Mouse (Mus musculus): Measurements from ENCODE around the gene Sim1. TPM values are rescaled to one million over a fixed set of nuclear protein-coding genes. Genes with fewer than 3 reads are reported as not detected.

Sim1 gene
- polyA plus RNA-seq (2014; fragmentation: Illumina TruSeq; extraction: RNeasy Lipid Tissue Mini Kit (QIAGEN cat#74804); ENCODE audit: low read depth, low replicate concordance), result 0.03 TPM

DNA sequence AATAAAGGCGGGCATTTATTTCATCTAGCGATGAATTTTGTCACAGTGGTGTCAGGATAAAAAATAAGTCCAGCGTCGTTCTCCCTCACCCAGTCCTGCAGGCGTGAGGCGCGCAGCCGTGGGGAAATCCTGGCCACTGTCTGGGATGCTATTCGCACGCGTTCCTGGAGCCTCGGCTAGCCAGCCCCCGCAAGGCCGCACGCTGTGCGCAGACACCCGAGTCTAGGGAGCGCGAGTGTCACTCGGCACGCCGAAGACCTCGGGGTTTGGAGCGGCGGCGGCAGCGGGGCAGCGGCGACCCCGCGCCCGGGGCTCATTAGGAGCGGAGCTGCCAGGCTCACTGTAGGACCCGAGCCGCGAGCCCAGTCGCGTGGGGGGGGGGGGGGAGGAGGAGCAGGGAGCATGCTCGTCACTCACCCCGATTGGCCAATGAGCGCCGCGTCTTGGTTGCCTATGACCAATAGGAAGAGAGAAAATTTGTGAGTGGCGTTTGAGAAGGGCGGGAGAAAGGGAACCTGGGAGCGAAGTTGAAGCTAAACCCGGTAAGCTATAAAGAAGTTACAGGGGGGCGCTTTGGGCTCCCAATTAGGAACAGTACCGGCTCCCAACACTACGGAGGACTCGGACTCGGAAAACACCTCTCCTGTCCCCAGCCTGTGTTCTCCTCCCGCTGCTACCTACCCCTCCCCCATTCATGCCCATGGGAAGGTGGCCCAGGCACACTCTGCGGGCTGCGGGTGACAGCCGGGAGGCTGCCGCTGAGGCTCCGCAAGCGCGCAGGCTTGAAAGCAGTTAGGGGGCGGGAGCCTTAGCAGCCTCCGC, at the start of gene Sim1:
Gene Sim1 (plus strand): TSS at position 585 of the 822 bp plus-strand sequence.

